12 mouse cellular contexts compared by ENCODE assay signal in genomic region chr3:121480030-121480960, GRCm38 (mm10). TPM values are rescaled to one million over a fixed set of nuclear protein-coding genes. Genes with fewer than 3 reads are reported as not detected.
DNase-seq lines count a peak whose midpoint lies in the region; ATAC-seq and TF ChIP-seq lines count a peak whose summit lies in the region.
"Had no signal": no experiment of that assay in that cellular context is flagged by ENCODE, and none has a peak within 500 bp of the region (broad histone marks: within the 10 kb centered on the region; RNA-seq: fewer than 3 reads in every experiment).

No protein-coding gene starts in this region.

- H3K9ac ChIP-seq in hindbrain, postnatal 0 days (replicated peaks; ENCODE audit: low read length), result no peak overlapping the region
- H3K9ac ChIP-seq in midbrain, embryonic 12.5 days (replicated peaks), result no peak overlapping the region
- H3K9ac ChIP-seq in kidney, embryonic 14.5 days (ENCODE audit: low read depth, low read length), result no peak overlapping the region

- no peak overlapping the region for H3K4me3 ChIP-seq in hindbrain, postnatal 0 days (ENCODE audit: low read length)
- H3K4me3 ChIP-seq in midbrain, embryonic 12.5 days, result no peak overlapping the region
- H3K4me3 ChIP-seq in kidney, embryonic 14.5 days (ENCODE audit: low read length), result no peak overlapping the region
- H3K4me3 ChIP-seq in gastrocnemius, adult 2 months, result no peak overlapping the region
- H3K4me3 ChIP-seq: left cerebral cortex, adult 2 months had no signal

- H3K4me1 ChIP-seq in hindbrain, postnatal 0 days (ENCODE audit: insufficient read depth, low read length), result no peaks in the 10 kb centered on the region
- H3K4me1 ChIP-seq in midbrain, embryonic 12.5 days, result peaks cover 33% of the 10 kb centered on the region
- H3K4me1 ChIP-seq in kidney, embryonic 14.5 days (ENCODE audit: control insufficient read depth, insufficient read depth, low read length), result 0 out of 2 replicates have a peak, but pooled peaks cover 19% of the 10 kb centered on the region

- H3K9me3 ChIP-seq in hindbrain, postnatal 0 days (ENCODE audit: low read length), result no peaks in the 10 kb centered on the region
- no peaks in the 10 kb centered on the region for H3K9me3 ChIP-seq in midbrain, embryonic 12.5 days
- H3K9me3 ChIP-seq in kidney, embryonic 14.5 days (ENCODE audit: control insufficient read depth, low read length), result no peaks in the 10 kb centered on the region

- H3K36me3 ChIP-seq in hindbrain, postnatal 0 days (ENCODE audit: insufficient read depth, low read length), result no peaks in the 10 kb centered on the region
- H3K36me3 ChIP-seq in midbrain, embryonic 12.5 days, result no peaks in the 10 kb centered on the region
- no peaks in the 10 kb centered on the region for H3K36me3 ChIP-seq in kidney, embryonic 14.5 days (ENCODE audit: control insufficient read depth, insufficient read depth, low read length)

- ATAC-seq in hindbrain, postnatal 0 days, result 0 out of 2 replicates have a peak, but pooled peaks have one; percentile 46
- ATAC-seq in midbrain, embryonic 12.5 days (ENCODE audit: low FRiP score, low read depth), result peak; percentile 70
- no peak for ATAC-seq in kidney, embryonic 14.5 days (ENCODE audit: low FRiP score, low TSS enrichment)
- ATAC-seq: Patski had no signal

- intact Hi-C loops in gastrocnemius, adult 2 months (cut with DNase I), result no loop called here

- H3K4me2 ChIP-seq in hindbrain, postnatal 0 days (ENCODE audit: low read depth, low read length), result no peak overlapping the region
- H3K4me2 ChIP-seq in midbrain, embryonic 12.5 days (replicated peaks), result peak overlapping the region; percentile 24
- no peak overlapping the region for H3K4me2 ChIP-seq in kidney, embryonic 14.5 days (replicated peaks; ENCODE audit: low read depth, low read length)

- WGBS in hindbrain, postnatal 0 days, result 51% methylated on average over 26 of the region's 26 CpGs
- WGBS in midbrain, embryonic 12.5 days, result 28% methylated on average over 26 of the region's 26 CpGs
- 70% methylated on average over 26 of the region's 26 CpGs for WGBS in kidney, embryonic 14.5 days

- DNase-seq in right cerebral cortex, postnatal 25 days, result peak; percentile 29
- DNase-seq in right cerebral cortex, postnatal 10 days (ENCODE audit: low spot score in 2 of 2), result no peak
- no peak for DNase-seq in hindbrain, postnatal 0 days (ENCODE audit: low spot score)
- no peak for DNase-seq in cerebellum, adult 9-11 months
- no peak for DNase-seq in urinary bladder, adult 18-20 months (ENCODE audit: low spot score in 2 of 2)
- no peak for DNase-seq in gastrocnemius, adult 2 months

- no peaks in the 10 kb centered on the region for H3K27me3 ChIP-seq in hindbrain, postnatal 0 days (ENCODE audit: insufficient read depth, low read length)
- H3K27me3 ChIP-seq in midbrain, embryonic 12.5 days, result peaks cover 10% of the 10 kb centered on the region; the same call in 1 of the 2 replicates
- no peaks in the 10 kb centered on the region for H3K27me3 ChIP-seq in kidney, embryonic 14.5 days (ENCODE audit: control insufficient read depth, insufficient read depth, low read length)
- H3K27me3 ChIP-seq: Patski had no signal

- no peak overlapping the region for H3K27ac ChIP-seq in hindbrain, postnatal 0 days
- peak overlapping the region; percentile 79 for H3K27ac ChIP-seq in midbrain, embryonic 12.5 days (replicated peaks)
- no peak overlapping the region for H3K27ac ChIP-seq in kidney, embryonic 14.5 days (ENCODE audit: low read depth, low read length)
- H3K27ac ChIP-seq in gastrocnemius, adult 2 months, result no peak overlapping the region
- H3K27ac ChIP-seq: kidney, postnatal 0 days; left cerebral cortex, adult 2 months had no signal

- TF ChIP-seq CTCF in hindbrain, postnatal 0 days (IDR thresholded peaks at IDR 0.05; ENCODE audit: low read depth), result no peak
- TF ChIP-seq CTCF in gastrocnemius, adult 2 months (IDR thresholded peaks at IDR 0.05), result no peak

RNA-seq across cellular contexts. Expression of gene Slc44a3, which starts 51.9 kb away (rescaled TPM):
- 0.14 and 0.68 TPM in 2 replicates for total RNA-seq in hindbrain, postnatal 0 days (2014; rRNA removed)
- 0.51 and 0.96 TPM in 2 replicates for polyA plus RNA-seq in hindbrain, postnatal 0 days (2015; fragmentation: Nextera tagmentation; extraction: Ambion mirVana)
- polyA plus RNA-seq in midbrain, embryonic 12.5 days (2016; fragmentation: Nextera tagmentation; extraction: Ambion mirVana), result 0.27 and 1.0 TPM in 2 replicates
- polyA plus RNA-seq in kidney, embryonic 14.5 days (2014; fragmentation: Nextera tagmentation; extraction: Ambion mirVana), result 5.6 and 9.0 TPM in 2 replicates
- total RNA-seq in gastrocnemius, adult 2 months (2021), result not detected
- total RNA-seq: left cerebral cortex, adult 2 months; neutrophil, adult 5-6 weeks had no signal

RNA-seq across cellular contexts. Expression of gene Cnn3, which starts 54.0 kb away (rescaled TPM):
- 180 and 194 TPM in 2 replicates for total RNA-seq in hindbrain, postnatal 0 days (2014; rRNA removed)
- polyA plus RNA-seq in hindbrain, postnatal 0 days (2015; fragmentation: Nextera tagmentation; extraction: Ambion mirVana), result 317 and 348 TPM in 2 replicates
- 905 and 975 TPM in 2 replicates for polyA plus RNA-seq in midbrain, embryonic 12.5 days (2016; fragmentation: Nextera tagmentation; extraction: Ambion mirVana)
- polyA plus RNA-seq in kidney, embryonic 14.5 days (2014; fragmentation: Nextera tagmentation; extraction: Ambion mirVana), result 570 and 666 TPM in 2 replicates
- total RNA-seq in gastrocnemius, adult 2 months (2021), result 10 to 100 TPM; 16.5 to 28.2 TPM
